In the genomic region with DNA sequence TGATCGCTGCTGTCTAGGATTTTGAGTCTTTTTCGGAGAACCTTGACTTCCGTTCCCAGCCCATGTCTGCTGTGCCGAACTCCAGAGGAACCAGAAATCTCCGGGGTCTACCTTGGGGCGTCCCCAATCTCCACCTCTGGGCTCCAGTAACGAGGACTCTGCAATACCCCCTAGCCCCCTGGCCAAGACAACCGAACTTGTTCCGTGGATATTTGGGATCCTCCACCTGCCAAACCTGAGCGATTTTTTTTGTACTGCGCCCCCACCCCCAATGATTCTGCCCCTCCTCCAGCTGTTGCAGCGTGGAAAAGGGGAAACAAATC, we compare ENCODE assay signal across 9 mouse cellular contexts. TPM values are rescaled to one million over a fixed set of nuclear protein-coding genes. Genes with fewer than 3 reads are reported as not detected.
A peak's percentile ranks its signal among the peaks of the same experiment; 100 is the strongest.
DNase-seq lines count a peak whose midpoint lies in the region; ATAC-seq and TF ChIP-seq lines count a peak whose summit lies in the region.
"Had no signal": no experiment of that assay in that cellular context is flagged by ENCODE, and none has a peak within 500 bp of the region (broad histone marks: within the 10 kb centered on the region; RNA-seq: fewer than 3 reads in every experiment).

No protein-coding gene starts in this region.

- H3K27ac ChIP-seq in heart, embryonic 10.5 days: 0 out of 2 replicates have a peak overlapping the region, but pooled peaks have one; percentile 56
- no peak overlapping the region for H3K27ac ChIP-seq in ES-Bruce4 (ENCODE audit: insufficient read depth, low read length)
- H3K27ac ChIP-seq in hindbrain, embryonic 10.5 days: no peak overlapping the region
- H3K27ac ChIP-seq in liver, postnatal 0 days (ENCODE audit: low read depth): no peak overlapping the region

- TF ChIP-seq POLR2A in ES-Bruce4 (IDR thresholded peaks at IDR 0.05; ENCODE audit: insufficient read depth, low read length): no peak

- ATAC-seq in liver, postnatal 0 days: no peak

- H3K27me3 ChIP-seq in heart, embryonic 10.5 days (ENCODE audit: insufficient read depth, poor library complexity, severe bottlenecking): peaks cover 6% of the 10 kb centered on the region; the same call in 1 of the 2 replicates
- peaks cover 4% of the 10 kb centered on the region; the same call in 1 of the 2 replicates for H3K27me3 ChIP-seq in ES-Bruce4 (ENCODE audit: control insufficient read depth, insufficient read depth, low read length, poor library complexity, severe bottlenecking)
- peaks cover 39% of the 10 kb centered on the region for H3K27me3 ChIP-seq in hindbrain, embryonic 10.5 days (ENCODE audit: insufficient read depth, poor library complexity, severe bottlenecking)
- peaks cover 10% of the 10 kb centered on the region; the same call in 1 of the 2 replicates for H3K27me3 ChIP-seq in liver, postnatal 0 days (ENCODE audit: insufficient read depth, low read length)

- no peak for TF ChIP-seq CTCF in ES-Bruce4 (IDR thresholded peaks at IDR 0.05; ENCODE audit: low read depth, low read length)
- TF ChIP-seq CTCF in liver, postnatal 0 days (IDR thresholded peaks at IDR 0.05; ENCODE audit: low read depth): no peak

- TF ChIP-seq EP300 in ES-Bruce4 (IDR thresholded peaks at IDR 0.05; ENCODE audit: insufficient read depth, low read depth, low read length): no peak
- TF ChIP-seq EP300 in liver, postnatal 0 days (IDR thresholded peaks at IDR 0.05; ENCODE audit: low read depth): no peak

- peak overlapping the region; percentile 66 for H3K4me3 ChIP-seq in heart, embryonic 10.5 days
- H3K4me3 ChIP-seq in ES-Bruce4 (ENCODE audit: low read depth, low read length): peak overlapping the region; percentile 42
- H3K4me3 ChIP-seq in hindbrain, embryonic 10.5 days: peak overlapping the region; percentile 60
- peak overlapping the region; percentile 4; the same call in 1 of the 2 replicates for H3K4me3 ChIP-seq in liver, postnatal 0 days (ENCODE audit: low read depth, low read length)

- no peaks in the 10 kb centered on the region; the same call in 1 of the 2 replicates for H3K36me3 ChIP-seq in heart, embryonic 10.5 days
- H3K36me3 ChIP-seq in ES-Bruce4 (ENCODE audit: control insufficient read depth, insufficient read depth, low read length, poor library complexity, severe bottlenecking): no peaks in the 10 kb centered on the region
- H3K36me3 ChIP-seq in hindbrain, embryonic 10.5 days: no peaks in the 10 kb centered on the region
- H3K36me3 ChIP-seq in liver, postnatal 0 days (replicated peaks; ENCODE audit: insufficient read depth, low read length): no peaks in the 10 kb centered on the region

- under 1% methylated on average over 12 of the region's 12 CpGs for WGBS in heart, embryonic 10.5 days
- 1% methylated on average over 12 of the region's 12 CpGs for WGBS in hindbrain, embryonic 10.5 days
- WGBS in liver, postnatal 0 days (ENCODE audit: insufficient replicate concordance): 2% methylated on average over 11 of the region's 12 CpGs

- H3K9me3 ChIP-seq in heart, embryonic 10.5 days: no peaks in the 10 kb centered on the region
- H3K9me3 ChIP-seq in ES-Bruce4 (replicated peaks; ENCODE audit: control insufficient read depth, insufficient read depth, low read length, poor library complexity, severe bottlenecking): no peaks in the 10 kb centered on the region
- no peaks in the 10 kb centered on the region for H3K9me3 ChIP-seq in hindbrain, embryonic 10.5 days
- no peaks in the 10 kb centered on the region for H3K9me3 ChIP-seq in liver, postnatal 0 days (ENCODE audit: low read length)

- no peak overlapping the region for H3K9ac ChIP-seq in ES-Bruce4 (ENCODE audit: low read depth, poor library complexity, severe bottlenecking)
- no peak overlapping the region for H3K9ac ChIP-seq in liver, postnatal 0 days (replicated peaks)

- H3K4me1 ChIP-seq in heart, embryonic 10.5 days: 0 out of 2 replicates have a peak, but pooled peaks cover 2% of the 10 kb centered on the region
- H3K4me1 ChIP-seq in ES-Bruce4 (ENCODE audit: control insufficient read depth, insufficient read depth, low read length): no peaks in the 10 kb centered on the region
- H3K4me1 ChIP-seq in hindbrain, embryonic 10.5 days (replicated peaks): peaks cover 16% of the 10 kb centered on the region
- 0 out of 2 replicates have a peak, but pooled peaks cover 2% of the 10 kb centered on the region for H3K4me1 ChIP-seq in liver, postnatal 0 days (ENCODE audit: insufficient read depth)

- intact Hi-C loops in heart, postnatal 25 days (cut with DNase I): loop anchor here (5.0 kb wide), 1 partner anchor 58 kb away; no protein-coding TSS in a partner anchor

- H3K4me2 ChIP-seq in liver, postnatal 0 days (ENCODE audit: low read depth, low read length): 0 out of 2 replicates have a peak overlapping the region, but pooled peaks have one; percentile 18

- no peak for DNase-seq in heart, embryonic 10.5 days (ENCODE audit: low spot score)
- no peak for DNase-seq in heart, postnatal 25 days (ENCODE audit: low spot score)
- no peak for DNase-seq in hindbrain, embryonic 10.5 days (ENCODE audit: low spot score)
- no peak for DNase-seq in liver, postnatal 0 days
- no peak for DNase-seq in adrenal gland, adult (ENCODE audit: inconsistent age in 2 of 2, low spot score in 1 of 2)
- DNase-seq in urinary bladder, postnatal 4 days (ENCODE audit: low spot score in 2 of 2): no peak
- DNase-seq in frontal cortex, postnatal 14 days (ENCODE audit: low spot score in 2 of 2): no peak

RNA-seq across cellular contexts. Expression of a gene that starts 0.2 kb away (rescaled TPM):
- 1.3 and 2.7 TPM in 2 replicates for polyA plus RNA-seq in heart, embryonic 10.5 days (2016; fragmentation: Nextera tagmentation; extraction: Ambion mirVana)
- 1 to 10 TPM; 2.5 to 3.2 TPM for total RNA-seq in heart, postnatal 25 days (2021)
- polyA plus RNA-seq in ES-Bruce4 (2011; ENCODE audit: insufficient read depth, insufficient read length, low read depth, missing spikeins): not detected in 2 replicates
- 0.10 and 0.14 TPM in 2 replicates for polyA plus RNA-seq in hindbrain, embryonic 10.5 days (2016; fragmentation: Nextera tagmentation; extraction: Ambion mirVana)
- polyA plus RNA-seq in liver, postnatal 0 days (2015; fragmentation: Nextera tagmentation; extraction: Ambion mirVana): 0.02 TPM in 1 of 2 replicates, not detected in the other
- polyA plus RNA-seq: small intestine, adult 2 months had no signal

Comparison
In these comparisons a context has a peak if more than half of its experiments do, and no peak if none do; other contexts are left out.
1. H3K4me3 ChIP-seq: peak in every context shown above with its lines; median percentile 66 in heart, embryonic 10.5 days; 60 in hindbrain, embryonic 10.5 days; 42 in ES-Bruce4; 4 in liver, postnatal 0 days.